Mouse (Mus musculus): ENCODE measurements around the gene Clca3a1.
"Not testable (repeated sequence)": the region's sequence is repeated elsewhere in the genome, so short reads cannot be mapped to it uniquely, and the experiment has no call there.

Gene Clca3a1

DNA sequence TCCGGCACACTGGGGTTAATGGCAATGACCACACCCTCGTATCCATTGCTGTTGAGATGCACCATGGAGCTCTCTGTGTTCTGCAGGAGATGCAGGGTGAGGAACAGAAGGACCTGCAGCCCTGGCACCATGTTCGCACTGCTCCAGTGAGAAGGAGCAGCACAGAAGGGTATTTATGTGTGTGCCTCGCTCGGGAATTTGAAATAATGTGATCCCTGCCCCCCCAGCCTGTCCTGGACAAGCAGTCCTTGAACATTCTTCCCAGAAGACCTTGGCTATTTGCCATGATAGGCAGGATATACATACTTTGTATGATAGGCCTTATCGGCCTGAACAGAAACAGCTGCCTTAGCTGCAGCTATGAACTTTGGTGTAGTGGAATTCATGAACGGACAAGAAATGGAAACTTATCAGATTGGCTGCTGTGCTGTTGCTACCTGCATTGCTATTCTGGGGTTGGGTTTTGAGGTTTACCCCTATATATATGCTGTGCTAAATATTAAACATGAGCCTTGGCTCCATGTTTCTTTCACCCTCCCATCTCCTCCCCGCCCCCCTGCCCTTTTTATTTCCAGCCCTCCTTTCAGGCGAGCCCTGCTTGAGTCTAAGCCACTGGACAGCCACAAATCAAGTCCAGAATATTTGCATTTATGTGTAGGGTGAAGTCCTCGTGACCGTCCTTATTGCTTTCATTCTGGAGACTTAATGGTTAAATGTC is at the start of gene Clca3a1:
Clca3a1 (minus strand) TSS at position 386 of the 718 bp plus-strand sequence.
- CTCF ChIA-PET: no interaction called here
- POLR2A ChIA-PET: interaction anchor here in 1 of 4 experiments (1.6 kb wide), 1 partner anchor 358 kb away, joined by 3 read pairs; the partner anchor contains the start of gene Odf2l

DNA sequence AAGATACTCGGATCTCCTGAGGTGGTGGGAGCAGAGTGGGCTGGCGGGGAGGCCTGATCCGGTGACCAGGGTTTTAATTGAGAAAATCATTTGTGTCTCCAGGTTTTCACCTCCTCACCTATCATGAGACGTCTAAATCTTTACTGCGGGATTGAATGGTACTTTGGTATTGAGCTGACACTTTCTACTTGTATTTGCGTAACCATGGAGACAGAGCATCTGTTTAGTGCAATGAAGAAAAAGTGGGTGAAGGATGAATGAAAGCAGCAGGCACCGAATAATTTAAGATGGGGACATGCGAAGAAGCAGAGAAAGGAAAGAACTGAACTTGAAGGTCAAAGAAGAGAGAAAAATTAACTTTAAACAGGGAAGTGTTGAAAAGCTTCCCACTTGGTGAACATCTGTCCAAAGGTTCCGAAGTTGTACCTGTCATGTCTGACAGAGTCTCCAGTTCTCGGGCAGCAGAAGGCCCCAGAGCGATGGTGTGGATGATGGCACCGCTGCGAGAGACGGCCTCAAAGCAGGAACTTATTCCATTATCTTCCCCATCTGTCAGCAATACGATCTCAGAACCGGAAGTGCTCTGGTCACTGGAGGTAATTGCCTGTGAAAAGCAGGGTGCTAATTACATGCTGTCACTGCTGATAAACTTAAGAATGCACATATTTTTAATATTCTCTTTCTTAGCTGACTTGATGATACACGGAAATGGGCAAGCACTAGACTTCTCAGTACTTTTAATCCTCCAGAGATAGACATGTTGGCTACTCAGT is 47.6 kb upstream of the Clca3a1 start:
- CTCF ChIA-PET, POLR2A ChIA-PET: not testable (repeated sequence)

GRCm38 (mm10) chr3:144806626-144807025 is 45.8 kb upstream of the Clca3a1 start:
- POLR2A ChIA-PET, CTCF ChIA-PET: not testable (repeated sequence)

DNA sequence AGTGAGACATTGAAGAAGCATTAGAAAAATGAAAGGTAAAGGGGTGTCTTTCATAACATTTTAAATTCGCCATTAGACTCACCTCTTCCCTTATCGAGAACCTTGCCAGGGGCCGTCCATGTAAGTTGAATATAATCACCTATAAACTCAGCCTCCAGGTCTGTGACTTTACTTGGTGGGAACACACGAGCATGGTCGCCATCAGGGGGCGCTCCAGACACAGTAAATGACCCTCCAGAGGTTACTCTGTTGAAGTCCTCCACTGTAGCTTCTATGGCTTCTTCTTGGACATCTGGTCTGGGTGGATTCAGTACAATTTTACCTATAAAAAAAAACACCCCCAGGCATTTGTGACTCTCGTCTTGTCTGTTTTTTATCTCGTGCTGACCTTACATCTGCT is 41.1 kb upstream of the Clca3a1 start:
- CTCF ChIA-PET: interaction anchor here in 2 of 4 experiments (0.6 to 1.0 kb wide), 3 partner anchors 329 to 1082 kb away, joined by 3 to 4 read pairs (median 3); no protein-coding TSS in a partner anchor

GRCm38 (mm10) chr3:144785181-144786148 is 24.7 kb upstream of the Clca3a1 start:
- POLR2A ChIA-PET: no interaction called here
- CTCF ChIA-PET: no interaction called here

More for the DNA sequence above, 41.1 kb upstream of the Clca3a1 start:
- POLR2A ChIA-PET: no interaction called here

- CTCF ChIA-PET: no interaction called here
- POLR2A ChIA-PET: no interaction called here
These were observed 4.4 kb upstream of the Clca3a1 start for GRCm38 (mm10) chr3:144765161-144765560.

- ChIA-PET POLR2A (interaction anchor here in 1 of 4 experiments (1.6 kb wide), 1 partner anchor 357 kb away, joined by 3 read pairs; the partner anchor contains the start of gene Odf2l), CTCF (no interaction called here)
These were observed 677 bp upstream of the Clca3a1 start for GRCm38 (mm10) chr3:144761454-144761853.

DNA sequence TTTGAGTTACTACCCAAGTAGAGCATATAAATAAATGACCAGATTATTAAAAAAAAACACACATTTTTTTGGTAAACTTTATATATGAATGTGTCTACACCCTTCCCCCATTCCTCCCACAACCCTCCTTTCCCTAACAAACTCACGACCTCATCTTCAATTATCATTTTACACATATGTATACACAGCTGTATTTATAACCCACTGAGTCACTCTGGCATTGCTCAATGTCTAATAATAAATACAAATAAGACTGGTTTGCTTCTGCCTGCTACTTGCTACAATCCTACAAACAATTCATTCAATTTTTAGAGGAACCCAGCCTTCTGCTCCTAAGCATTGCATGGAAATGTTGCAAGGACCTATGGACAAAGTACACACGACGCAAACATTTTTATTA is 1.1 kb downstream of the Clca3a1 start:
- ChIA-PET POLR2A (no interaction called here), CTCF (interaction anchor here in 2 of 4 experiments (0.6 kb wide), 2 partner anchors 12 to 55 kb away, joined by 6 to 11 read pairs; no protein-coding TSS in a partner anchor)

GRCm38 (mm10) chr3:144756103-144756502 is 4.7 kb downstream of the Clca3a1 start:
- CTCF ChIA-PET: interaction anchor here in 1 of 4 experiments (0.6 kb wide), 1 partner anchor 65 kb away, joined by 3 read pairs; no protein-coding TSS in a partner anchor

GRCm38 (mm10) chr3:144753120-144753519 is 7.7 kb downstream of the Clca3a1 start:
- POLR2A ChIA-PET: no interaction called here
- CTCF ChIA-PET: interaction anchor here in 3 of 4 experiments (0.5 to 1.0 kb wide), 5 partner anchors 15 to 1161 kb away, joined by 3 read pairs; partner anchors contain the start of gene Odf2l (in 1 of the 3)

More at GRCm38 (mm10) chr3:144756103-144756502, 4.7 kb downstream of the Clca3a1 start:
- POLR2A ChIA-PET: not testable (repeated sequence)

DNA sequence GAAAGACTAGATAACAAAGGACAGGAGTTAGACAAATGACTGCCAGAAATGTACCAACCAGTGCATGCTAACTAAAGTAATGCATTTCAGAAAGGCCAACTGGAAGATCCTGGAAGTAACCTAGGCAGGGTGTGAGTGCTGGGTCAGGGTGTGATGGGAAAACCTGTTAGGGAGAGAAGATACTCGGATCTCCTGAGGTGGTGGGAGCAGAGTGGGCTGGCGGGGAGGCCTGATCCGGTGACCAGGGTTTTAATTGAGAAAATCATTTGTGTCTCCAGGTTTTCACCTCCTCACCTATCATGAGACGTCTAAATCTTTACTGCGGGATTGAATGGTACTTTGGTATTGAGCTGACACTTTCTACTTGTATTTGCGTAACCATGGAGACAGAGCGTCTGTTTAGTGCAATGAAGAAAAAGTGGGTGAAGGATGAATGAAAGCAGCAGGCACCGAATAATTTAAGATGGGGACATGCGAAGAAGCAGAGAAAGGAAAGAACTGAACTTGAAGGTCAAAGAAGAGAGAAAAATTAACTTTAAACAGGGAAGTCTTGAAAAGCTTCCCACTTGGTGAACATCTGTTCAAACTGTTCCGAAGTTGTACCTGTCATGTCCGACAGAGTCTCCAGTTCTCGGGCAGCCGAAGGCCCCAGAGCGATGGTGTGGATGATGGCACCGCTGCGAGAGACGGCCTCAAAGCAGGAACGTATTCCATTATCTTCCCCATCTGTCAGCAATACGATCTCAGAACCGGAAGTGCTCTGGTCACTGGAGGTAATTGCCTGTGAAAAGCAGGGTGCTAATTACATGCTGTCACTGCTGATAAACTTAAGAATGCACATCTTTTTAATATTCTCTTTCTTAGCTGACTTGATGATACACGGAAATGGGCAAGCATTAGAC is 11.5 kb downstream of the Clca3a1 start:
- POLR2A ChIA-PET, CTCF ChIA-PET: not testable (repeated sequence)

DNA sequence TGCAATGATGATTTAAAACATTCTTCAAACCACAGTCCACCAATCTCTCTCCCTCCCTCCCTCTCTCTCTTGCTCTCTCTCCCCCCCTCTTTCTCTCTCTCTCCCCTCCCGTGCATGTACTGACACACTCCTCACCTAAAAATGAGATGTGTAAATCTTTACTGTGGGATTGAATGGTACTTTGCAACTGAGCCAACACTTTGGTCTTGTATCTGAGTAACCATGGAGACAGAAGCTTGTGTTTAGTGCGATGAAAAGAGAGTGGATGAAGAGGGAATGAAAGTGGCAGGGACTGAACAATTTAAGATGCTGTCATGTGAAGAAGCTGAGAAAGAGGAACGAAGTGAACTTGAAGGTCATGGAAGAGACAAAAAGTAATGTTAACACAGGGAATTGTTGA is 13.1 kb downstream of the Clca3a1 start:
- CTCF ChIA-PET: interaction anchor here in 2 of 4 experiments (0.7 to 1.1 kb wide), 2 partner anchors 11 to 12 kb away, joined by 3 to 11 read pairs; no protein-coding TSS in a partner anchor

GRCm38 (mm10) chr3:144738396-144738795 is 22.4 kb downstream of the Clca3a1 start:
- POLR2A ChIA-PET: interaction anchor here in 1 of 4 experiments (1.0 kb wide), 1 partner anchor 42 kb away, joined by 3 read pairs; no protein-coding TSS in a partner anchor
- CTCF ChIA-PET: interaction anchor here in 3 of 4 experiments (0.6 to 1.2 kb wide), 4 partner anchors 15 to 607 kb away, joined by 3 to 4 read pairs (median 3); partner anchors contain the start of gene Odf2l (in 1 of the 3)

More for the DNA sequence above, 13.1 kb downstream of the Clca3a1 start:
- POLR2A ChIA-PET: not testable (repeated sequence)

GRCm38 (mm10) chr3:144736831-144737230 is 23.9 kb downstream of the Clca3a1 start:
- POLR2A ChIA-PET: interaction anchor here in 1 of 4 experiments (0.7 kb wide), 1 partner anchor 14 kb away, joined by 3 read pairs; no protein-coding TSS in a partner anchor
- CTCF ChIA-PET: interaction anchor here in 3 of 4 experiments (0.6 to 0.8 kb wide), 4 partner anchors 8 to 17 kb away, joined by 3 to 4 read pairs (median 3); no protein-coding TSS in a partner anchor

DNA sequence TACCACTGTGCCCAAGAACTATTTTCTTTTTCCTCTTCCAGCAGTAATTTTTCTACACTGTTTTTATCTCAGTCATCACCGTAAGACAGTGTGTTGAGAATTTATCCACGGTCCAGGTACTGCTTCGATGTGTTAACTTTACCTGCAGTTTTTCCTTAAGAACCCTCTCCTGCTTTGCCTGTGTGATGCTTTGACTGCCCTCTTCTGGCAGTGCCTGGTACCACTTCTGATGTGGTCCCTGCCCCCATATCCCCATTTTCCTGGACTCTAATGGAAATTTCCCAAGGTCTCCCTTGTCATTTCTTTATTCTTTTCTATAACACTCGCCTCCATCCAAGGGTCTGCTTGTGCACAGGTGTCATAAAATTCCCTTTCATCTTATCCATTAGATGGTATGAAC is 37.3 kb downstream of the Clca3a1 start:
- ChIA-PET CTCF (no interaction called here), POLR2A (no interaction called here)

DNA sequence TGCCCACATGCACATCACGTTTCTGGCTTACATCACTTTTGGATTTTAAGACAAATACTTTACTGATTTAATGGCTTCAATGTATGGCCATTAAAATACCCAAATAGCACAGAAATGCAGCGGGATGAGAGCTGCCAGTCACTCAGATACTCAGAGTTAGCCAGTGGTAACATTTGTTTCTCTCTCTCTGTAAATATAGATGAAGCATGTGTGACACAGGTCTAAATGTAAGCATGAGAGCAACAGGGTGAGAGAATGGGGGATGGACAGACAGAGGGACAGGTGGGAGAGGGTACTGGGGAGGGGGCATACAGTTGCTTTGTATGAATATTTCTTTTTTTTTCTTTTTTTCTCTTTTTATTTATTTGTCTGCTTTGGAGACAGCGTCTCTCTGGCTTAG is 38.2 kb downstream of the Clca3a1 start:
- CTCF ChIA-PET: not testable (repeated sequence)
- POLR2A ChIA-PET: interaction anchor here in 1 of 4 experiments (0.6 kb wide), 1 partner anchor 14 kb away, joined by 3 read pairs; no protein-coding TSS in a partner anchor

- CTCF ChIA-PET: interaction anchor here in 1 of 4 experiments (2.0 kb wide), 1 partner anchor 269 kb away, joined by 6 read pairs; no protein-coding TSS in a partner anchor
These were observed 38.9 kb downstream of the Clca3a1 start for GRCm38 (mm10) chr3:144721860-144722256.

More at GRCm38 (mm10) chr3:144721860-144722256, 38.9 kb downstream of the Clca3a1 start:
- POLR2A ChIA-PET: interaction anchor here in 1 of 4 experiments (2.5 kb wide), 1 partner anchor 33 kb away, joined by 6 read pairs; no protein-coding TSS in a partner anchor

All from embryonic stem cell, embryonic (primary cell).